Mouse (Mus musculus): ENCODE data around the gene Xylt2.

Xylt2 gene

GRCm38 (mm10) chr11:94615494-94615893 lies 61.8 kb downstream of the Xylt2 start:
- in situ Hi-C loops (cut with MboI, MseI), result no loop called here

GRCm38 (mm10) chr11:94614603-94615002 lies 62.7 kb downstream of the Xylt2 start:
- in situ Hi-C loops (cut with MboI, MseI), result no loop called here

All from T-helper 2 cell (primary cell).